Mouse (Mus musculus) mesoderm, embryonic 11.5 days (tissue): ENCODE measurements at regions not wholly inside any gene's neighbourhood (a gene's known extent, or its start where the extent isn't known, plus 50 kb on each side); places are given as distances from the start of the nearest gene placed in this dataset.

ENCODE experiments used
- DNase-seq: peaks from one replicate; pipeline ENCODE4 v3.0.0-alpha.2; 2012; ENCODE audit warnings: low read depth, low spot score

- DNase-seq: peak; percentile 50
Observed at GRCm38 (mm10) chrX:147328289-147328688, 100.7 kb downstream of the Il13ra2 start.

- DNase-seq: no peak
Observed at GRCm38 (mm10) chrX:147326231-147326630, 102.8 kb downstream of the Il13ra2 start.
